Mouse (Mus musculus) WW6 (cell line): ENCODE results near the gene Vav3.

Experiments
- DNase-seq: peaks from one replicate; pipeline ENCODE4 v3.0.0-alpha.2; 2013; ENCODE audit warnings: low read depth, low spot score

Gene Vav3

DNA sequence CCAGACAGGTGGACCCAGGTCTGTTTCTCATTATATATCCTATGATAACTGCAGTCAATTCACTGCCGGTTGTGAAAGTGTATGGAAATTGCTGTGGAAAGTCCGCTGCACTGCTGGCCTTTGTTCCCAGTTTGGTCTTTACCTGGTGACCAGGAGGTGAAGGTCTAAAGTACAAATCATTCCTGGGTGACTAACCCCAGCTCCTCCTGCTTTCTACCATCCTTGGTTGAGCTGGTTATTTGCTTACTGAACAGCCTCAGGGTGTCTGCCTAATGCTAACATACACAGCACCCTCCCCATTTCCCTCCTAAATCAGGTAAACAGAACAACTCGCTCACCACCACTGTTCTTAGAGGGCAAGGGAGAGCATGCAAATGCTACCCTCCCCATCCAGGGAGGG lies 237.9 kb downstream of the Vav3 start:
- no peak for DNase-seq

DNA sequence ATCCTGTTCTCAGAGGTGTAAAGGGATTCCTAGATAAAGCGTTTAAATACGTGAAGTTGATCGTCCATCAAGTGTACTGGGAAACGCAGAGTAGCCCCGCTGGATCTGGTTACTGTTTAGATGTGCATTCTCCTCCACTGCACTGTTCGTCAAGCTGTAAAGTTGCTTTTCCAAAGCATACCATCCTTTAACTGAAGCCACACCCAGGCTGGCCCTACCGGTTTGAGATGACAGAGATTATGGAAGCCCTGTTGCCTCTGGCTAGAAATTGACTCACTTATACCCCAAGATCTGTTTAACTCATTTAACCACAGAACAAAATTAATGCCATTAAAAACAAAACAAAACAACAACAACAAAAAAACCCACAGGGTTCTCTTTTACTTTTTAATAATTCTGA lies 238.5 kb downstream of the Vav3 start:
- DNase-seq: no peak

DNA sequence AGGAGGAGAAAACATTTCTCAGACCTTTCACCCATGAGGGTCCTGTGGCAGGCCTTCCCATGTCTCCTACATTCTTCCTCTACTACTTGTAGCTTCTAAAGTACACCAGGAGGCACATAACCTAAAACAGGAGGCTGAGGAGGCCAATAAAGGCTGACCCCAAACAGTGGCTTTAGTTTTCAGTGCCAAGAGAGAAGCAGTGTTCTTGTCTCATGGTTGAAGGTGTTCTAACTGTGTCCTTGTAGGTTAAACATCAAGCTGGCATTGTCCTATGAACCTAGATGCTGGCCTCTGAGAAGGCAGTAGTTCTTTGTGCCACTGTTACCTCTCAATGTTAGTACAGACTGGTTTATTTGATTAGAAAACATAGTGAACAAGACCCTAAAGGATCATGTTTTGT lies 245.5 kb downstream of the Vav3 start:
- no peak for DNase-seq

DNA sequence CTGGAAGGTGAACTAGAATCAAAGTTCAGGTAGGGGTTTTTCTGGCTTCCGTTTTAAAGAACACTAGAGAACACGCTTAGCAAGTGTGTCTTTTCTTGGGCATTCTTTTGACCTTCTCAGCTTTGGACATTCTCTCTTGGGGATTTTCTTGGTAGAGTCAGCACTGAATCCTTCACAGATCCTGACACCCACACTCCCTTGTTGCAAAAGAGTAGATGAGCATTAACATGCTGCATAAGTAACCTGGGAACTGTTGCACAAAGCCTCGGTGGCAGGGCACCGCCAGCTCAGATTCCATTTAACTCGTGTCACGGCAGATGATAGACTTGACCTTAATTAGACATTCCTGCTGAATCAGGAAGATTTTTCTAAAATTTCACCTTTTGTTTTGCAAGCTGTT lies 252.5 kb downstream of the Vav3 start:
- no peak for DNase-seq

DNA sequence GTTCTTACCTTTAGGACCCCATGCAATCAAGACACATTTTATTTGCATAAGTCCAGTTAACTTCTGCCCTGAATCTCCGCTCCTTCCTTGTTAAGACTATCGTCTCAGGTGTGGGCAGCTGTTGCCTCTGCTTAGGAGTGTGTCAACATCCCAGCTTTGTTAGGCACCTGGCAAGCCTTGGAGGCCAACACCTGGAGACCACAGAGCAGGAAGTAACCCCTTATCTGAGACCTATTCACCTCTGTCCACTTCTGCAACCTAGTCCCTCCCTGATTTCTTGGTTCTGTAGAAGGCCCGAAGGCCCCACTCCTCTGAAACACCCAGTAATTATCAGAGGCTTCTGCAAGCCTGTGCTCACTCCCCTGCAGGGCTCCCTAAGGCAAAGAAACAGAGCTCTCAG lies 255.6 kb downstream of the Vav3 start:
- no peak for DNase-seq

DNA sequence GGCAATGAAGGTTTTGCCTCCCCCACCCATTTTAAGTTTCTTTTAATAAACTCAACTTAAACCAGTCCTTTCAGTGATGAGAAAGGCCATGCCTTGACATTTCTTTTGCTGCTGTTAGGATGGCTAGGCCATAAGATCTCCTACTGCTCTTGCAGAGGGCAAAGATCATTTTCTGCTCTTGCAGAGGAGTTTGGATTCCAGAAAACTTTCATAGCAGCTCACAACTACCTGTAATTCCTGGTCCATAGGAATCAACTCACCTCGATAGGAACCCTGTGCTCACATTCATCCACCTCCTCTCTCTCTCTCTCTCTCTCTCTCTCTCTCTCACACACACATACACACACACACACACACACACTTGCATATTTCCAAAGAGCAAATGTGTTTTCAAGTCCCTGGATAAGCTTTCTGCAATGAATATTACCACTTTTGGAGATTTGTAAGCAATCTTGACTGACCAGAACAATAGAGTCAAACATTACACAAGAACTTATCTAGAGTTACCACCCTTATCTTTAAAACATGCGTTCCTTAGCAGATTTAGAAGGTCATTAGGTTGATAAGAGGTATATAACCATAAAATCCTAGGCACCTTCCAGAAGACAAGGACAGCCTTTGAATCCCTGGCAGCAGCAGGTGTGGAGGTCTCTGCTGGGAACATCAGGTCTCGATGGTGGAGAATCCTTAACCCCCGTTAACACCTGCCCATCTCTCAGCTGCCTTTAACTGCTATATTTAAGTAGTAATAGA lies 260.4 kb downstream of the Vav3 start:
- no peak for DNase-seq

DNA sequence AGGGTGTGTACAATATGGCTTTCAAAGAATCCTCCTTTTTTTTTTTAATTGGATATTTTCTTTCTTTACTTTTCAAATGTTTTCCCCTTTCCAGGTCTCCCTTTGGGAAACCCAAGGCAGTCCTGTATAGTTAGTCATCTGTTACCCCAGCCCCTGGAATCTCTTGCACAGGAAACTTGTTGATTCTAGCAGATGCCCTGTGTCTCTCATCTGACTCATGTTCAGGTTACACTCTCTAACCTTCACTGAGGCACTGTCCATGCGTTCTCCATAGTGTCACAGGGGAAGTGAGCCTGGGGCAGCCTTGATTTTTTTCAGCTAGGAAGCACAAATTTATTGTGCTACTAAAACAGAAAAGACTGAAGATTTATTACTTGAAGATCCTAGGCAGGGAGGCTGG lies 262.3 kb downstream of the Vav3 start:
- no peak for DNase-seq

DNA sequence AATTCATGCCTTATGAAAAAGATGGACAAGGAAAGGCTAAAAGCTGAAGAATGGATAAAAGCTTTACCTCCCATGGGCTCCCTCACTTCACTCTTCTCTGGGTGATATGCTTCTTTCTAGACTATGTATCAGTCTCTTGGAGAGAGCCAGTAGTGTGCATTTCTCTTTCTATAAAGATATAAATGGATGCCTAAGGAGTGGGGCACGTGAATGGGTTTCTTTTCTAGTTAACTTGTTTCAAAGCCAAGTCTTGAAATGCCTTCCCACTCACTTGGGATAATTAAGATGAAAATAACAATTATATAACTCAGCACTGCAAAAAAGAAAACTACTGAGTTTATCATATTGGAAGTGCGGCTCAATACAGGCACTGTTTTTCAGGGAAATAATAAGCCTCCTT lies 265.7 kb downstream of the Vav3 start:
- DNase-seq: no peak

DNA sequence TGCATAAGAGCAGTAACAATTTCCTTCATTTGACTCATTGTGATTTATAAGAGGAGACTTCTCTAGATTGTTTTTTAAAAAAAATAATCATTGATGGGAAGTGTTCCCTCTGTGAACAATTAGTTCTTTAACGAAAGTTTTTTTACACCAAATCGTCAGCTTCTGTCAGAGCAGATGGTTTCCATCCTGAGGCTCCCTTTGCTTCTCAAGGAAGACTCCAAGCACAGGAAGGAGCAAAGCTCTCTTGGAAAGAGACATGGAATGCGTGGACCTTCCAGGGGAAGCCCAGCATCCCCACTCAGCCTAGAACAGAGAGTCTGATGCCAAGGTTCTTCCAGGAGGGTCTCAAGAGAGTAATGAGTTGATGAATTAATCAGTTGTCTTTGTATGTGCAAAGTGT lies 281.3 kb downstream of the Vav3 start:
- no peak for DNase-seq

DNA sequence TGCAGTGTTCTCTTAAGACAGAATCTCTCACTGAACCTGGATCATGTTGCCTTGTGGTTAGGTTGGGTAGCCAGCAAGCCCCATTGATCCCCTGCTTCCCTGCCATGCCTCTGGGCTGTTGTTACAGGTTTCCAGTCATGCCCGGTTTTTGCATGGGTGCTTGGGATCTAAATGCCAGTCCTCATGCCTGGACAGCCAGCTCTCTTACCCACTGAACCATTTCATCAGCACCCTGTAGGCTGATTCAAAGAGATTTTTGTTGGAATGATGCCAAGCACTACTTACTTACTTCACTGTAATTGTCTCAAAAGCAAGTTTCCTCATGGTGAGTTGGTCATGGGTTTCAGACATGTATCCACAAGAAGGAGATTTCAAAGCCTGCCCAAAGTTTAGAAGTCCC lies 281.9 kb downstream of the Vav3 start:
- no peak for DNase-seq

DNA sequence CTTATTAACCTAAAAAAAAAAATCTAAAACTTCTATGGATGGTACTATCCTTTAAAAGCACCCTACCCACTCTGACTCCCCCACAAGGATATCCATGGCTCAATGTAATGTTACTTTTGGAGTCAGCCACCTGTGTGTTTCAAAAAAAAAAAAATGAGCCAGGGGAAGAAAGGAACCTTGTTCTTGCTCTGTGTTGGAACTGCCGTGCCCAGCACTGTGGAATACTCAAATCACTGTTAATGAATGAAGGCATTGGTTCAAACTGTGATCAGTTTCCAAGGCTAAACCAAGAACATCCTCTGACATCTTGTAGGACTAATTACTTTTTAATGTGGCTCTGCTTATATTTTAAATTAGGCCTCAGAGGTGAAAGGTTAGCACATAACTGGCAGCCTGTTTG lies 282.4 kb downstream of the Vav3 start:
- DNase-seq: no peak

DNA sequence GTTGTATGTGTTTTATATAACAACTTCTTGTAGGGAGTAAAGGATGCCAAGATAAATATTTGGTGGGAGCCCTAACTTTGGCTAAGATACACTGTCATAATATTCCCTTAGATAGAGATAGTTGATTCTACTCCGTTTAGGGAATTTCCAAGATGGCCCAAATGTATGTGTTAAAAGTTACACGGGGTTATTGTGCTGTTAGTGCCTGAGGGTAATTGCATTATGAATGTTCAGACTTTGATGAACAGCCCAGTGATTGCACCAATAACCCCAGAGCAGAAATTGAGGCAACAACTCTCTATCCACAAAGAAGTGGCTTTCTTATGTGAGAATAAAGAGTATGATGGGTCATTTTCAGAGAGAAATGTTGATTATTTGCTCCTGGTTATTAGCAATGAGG lies 283.3 kb downstream of the Vav3 start:
- DNase-seq: no peak

DNA sequence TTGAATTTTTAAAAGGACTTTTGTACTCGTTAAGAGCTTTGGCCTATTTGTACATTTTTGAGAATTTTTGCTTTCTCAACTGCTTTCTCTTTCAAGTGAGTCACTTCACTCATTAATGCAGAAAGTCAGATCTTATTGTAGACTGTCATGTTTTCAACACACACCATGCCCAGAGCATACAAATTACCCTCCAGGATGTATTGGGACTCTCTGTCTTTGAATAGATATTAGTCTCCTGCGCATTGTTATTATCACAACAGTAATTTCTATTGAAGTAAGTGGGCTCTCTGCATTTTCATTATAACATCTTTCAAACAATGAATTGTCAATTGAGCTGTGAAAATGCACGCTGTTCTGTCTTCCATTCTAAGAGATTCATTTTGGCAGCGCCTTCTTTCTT lies 295.6 kb downstream of the Vav3 start:
- DNase-seq: no peak

DNA sequence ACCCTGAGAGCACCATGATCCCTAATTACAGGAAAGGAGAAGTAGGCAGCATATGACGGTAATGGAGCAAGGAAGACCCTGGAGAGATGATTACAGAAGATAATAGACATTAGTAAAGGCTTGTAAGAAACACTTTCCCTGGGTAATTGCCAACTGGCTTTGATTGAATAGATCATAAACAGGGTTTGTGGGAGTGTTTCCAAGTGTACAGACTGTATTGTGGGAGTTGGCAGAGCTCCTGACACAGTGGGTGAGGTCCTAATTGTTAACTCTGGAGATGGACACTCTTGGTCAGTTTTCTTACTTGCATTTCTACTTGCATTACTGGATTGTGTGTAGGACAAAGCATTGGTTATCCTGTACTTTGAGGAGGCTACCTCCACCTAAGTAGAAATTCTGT lies 298.9 kb downstream of the Vav3 start:
- no peak for DNase-seq

DNA sequence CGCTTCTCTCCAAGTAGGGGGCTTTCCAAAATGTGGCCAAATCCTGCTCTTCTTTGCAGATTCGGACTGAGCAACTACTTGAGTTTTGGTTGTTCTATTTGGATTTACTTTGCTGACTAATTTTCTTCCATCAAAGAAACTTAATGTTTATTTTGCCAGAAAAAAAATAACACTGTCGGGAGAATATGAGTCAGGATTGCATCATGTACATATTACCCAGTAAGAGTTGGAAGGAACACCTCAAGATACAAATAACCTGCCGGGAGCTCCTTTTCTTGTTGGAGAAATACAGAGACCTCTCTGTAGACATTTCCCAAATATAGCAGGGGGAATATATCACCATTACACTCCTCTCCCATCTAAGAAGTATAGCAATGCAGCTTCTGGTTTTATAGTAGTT lies 300.3 kb downstream of the Vav3 start:
- no peak for DNase-seq

DNA sequence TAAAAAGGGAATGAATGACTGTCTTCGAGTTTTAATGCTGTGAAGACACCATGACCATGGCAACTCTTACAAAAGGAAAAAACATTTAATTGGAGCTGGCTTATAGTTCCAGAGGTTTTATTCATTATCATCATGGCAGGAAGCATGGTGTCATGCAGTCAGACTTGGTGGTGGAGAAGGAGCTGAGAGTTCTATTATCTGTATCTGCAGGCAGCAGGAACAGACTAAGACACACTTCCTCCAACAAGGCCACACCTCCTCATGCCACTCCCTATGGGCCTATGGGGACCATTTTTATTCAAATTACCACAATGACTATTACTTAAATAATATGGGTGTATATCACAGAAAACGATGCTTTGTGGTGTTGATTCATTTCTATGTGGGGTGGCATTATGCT lies 307.8 kb downstream of the Vav3 start:
- DNase-seq: no peak

DNA sequence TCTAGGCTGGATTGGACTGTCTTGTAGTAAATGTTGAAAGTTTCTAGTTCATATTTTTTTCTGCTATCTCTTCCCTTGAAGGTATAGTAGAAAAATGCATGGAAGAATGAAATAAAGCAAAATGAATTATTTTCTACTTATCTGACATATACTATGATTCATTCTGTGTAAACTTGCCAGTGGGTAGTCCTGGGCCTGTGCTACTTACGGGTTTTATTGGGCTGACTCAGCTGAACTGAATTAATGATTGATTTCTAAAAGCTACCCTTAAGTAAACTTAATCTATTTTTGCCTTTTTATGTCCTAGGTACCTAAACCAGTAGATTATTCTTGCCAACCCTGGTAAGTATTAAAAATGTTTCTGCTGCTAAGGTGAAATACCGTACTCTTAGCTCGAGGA lies 311.0 kb downstream of the Vav3 start:
- no peak for DNase-seq

DNA sequence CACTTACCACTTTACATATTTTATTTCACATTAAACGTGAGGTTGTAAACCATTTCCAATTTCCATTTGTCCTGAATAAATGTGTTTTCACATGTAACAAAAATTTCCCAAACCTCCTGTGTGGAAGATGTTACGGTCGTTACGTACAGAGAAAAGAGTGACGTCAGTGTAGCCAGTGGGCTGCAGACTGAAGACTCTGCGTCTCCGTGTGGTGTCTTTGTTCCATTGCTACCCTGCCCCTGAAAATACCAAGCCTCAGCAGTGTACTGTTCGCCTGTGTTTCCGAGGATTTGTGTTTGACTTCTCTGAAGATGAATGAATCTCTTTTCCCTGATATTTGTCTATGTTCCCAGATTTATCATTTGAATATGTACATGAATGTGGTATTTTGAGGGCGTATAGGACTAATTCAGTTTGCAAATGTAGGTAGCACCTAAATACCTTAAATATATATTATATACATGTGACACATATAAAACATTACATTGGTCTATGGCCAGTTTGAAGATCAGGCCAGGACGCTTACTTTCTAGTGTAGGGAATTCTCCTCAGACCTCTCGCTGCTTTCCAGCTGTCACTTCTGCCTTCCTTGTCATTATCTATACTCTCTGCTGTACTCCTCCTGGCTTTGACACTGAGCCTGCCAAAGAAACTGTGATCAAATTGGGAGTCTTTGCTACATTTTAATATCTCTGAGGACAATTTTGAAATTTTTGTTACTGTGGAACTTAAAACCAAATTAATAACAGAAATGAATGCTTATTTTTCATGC lies 312.6 kb downstream of the Vav3 start:
- no peak for DNase-seq

DNA sequence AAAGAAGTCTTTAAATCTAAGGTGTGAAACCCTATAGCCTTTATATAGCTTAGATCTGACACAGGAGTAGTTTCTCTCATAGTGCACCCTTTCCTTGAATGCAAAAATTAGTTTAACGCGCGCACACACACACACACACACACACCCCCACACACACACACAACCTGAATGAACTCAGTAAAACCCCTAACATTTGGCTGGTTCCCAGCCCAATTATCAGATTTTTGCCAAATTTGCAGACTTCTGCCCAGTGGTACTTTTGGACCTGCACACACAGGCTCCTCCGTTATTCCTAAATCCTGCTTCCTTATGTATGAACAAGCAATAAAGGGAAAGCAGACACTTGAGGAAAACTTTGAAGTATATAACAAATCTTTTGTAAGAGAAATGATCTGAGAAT lies 313.9 kb downstream of the Vav3 start:
- no peak for DNase-seq

DNA sequence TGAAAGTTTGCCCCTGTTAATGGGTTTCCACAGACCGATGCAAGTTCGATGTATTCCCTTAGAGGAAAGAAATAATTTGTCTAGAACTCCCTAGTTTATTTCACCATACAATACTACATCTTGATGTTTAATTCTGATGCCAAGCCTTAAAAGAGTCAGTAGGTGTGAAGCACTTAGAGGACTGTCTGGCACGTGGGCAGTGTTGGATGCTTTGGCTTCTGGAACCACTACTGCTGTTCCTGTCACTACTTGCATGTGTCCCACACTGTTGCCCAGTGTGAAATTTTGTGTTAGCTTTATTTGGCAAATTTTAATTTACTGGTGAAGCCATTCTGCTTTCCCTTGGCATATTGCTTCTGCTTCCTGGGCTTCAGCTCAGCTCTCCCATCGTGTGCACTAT lies 331.3 kb downstream of the Vav3 start:
- DNase-seq: no peak

DNA sequence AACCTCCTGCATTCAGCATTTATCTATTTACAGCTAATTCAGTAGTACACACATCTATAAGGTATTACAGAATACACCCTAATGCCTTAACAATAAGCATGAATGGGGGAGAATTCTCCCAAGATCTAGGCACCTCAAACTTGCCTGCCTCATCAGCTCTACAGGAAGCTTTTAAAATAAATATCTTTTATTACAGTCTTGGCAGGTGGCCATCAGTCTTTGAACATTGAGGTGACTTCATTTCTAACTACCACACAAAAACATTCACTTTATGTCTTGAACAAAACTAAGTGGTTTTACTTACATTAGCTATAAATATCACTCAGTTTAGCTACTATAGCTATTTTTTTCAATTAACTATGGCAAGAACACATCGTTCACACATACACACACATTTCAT lies 332.5 kb downstream of the Vav3 start:
- DNase-seq: no peak

DNA sequence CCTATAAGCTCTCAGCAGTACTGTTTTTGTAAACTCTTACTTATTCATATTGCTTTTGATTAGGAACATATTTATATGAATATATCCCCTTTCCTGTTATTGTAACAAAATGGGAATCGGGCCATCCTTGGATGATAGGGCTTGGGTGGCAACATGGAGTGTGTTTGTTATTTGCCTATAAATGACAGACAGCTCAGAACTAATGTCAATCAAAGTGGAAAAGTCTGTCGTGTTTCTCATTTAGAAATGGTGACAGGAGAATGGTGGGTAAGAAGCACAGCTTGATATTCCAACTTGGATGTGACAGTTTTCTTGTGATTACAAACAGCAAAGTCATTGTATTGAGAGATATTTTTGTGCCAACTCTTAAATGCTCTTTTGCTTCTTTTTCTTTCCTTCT lies 339.8 kb downstream of the Vav3 start:
- no peak for DNase-seq

DNA sequence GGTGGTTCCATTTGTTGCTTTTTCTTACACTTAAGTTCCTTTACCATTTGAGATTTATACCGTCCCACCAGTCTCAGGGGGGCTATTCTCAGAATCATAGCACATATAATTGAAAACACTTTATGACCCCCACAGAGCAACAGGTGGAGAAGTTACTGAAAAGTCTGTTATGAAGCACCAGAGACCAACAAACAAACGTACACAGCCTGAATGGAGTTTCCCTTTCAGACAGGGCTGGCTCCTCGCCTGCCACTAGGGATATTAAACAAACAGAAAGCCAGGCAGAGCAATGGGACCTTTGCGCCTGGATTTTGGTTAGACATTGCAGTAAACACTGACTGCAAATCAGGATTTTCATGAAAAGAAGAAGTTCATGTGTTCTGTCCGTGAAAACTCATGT lies 341.4 kb downstream of the Vav3 start:
- DNase-seq: no peak
